Mouse (Mus musculus) large intestine, adult 2 months (tissue): ENCODE measurements around the gene Ugt1a6a. TPM values are rescaled to one million over a fixed set of nuclear protein-coding genes. Genes with fewer than 3 reads are reported as not detected.
"Not testable (repeated sequence)": the region's sequence is repeated elsewhere in the genome, so short reads cannot be mapped to it uniquely, and the experiment has no call there.

Experiments used
- DNase-seq: peaks from one replicate; pipeline ENCODE4 v3.0.0-alpha.2; 2012; ENCODE audit warnings: low read depth, low spot score
- WGBS: fragments of 180-500 bp; shearing (Covaris S2); methylation state at CpG from one replicate; pipeline ENCODE4 v1.1.7; 2018; 5-methylcytosine and 5-hydroxymethylcytosine counted together
- polyA plus RNA-seq: library from polyadenylated mRNA; depleted of rRNA; stranded (reverse); fragments of >200 nt; gene quantifications from 2 replicates; pipeline ENCODE4 v1.2.3, GENCODE M21; 2012; rRNA removed

The Ugt1a6a gene
- 3.0 and 4.2 TPM in 2 replicates for polyA plus RNA-seq

DNA sequence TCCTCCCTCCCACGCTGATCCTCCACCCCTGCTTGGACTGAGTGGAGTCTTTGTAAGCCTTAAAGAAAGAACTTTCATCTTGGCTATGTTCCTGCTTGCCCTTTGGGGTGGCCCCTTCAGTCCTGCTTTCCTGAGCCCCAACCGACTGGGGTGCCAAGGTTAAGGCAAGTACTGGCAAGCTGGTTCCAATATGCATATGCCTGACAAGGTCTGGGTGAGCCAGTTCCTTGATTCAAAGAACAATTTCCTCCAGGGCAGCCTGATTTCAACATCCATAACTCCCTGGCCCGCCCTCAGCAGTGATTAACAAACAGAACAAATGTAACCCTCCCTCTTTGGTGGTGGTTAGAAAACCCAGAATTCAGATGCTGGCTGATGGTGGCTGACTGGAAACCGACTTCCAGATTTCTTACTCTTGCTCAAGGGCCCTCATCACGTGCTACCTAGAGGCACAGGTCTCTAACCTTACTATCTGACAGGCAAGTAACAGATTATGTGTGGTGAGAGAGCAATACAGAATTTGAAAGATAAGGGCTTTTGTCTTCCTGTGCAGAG is at the start of gene Ugt1a6a:
TSS of gene Ugt1a6a (plus strand) at position 353 of the 555 bp plus-strand sequence.
- WGBS = 12% methylated on average over 5 of the region's 5 CpGs
- DNase-seq = not testable (repeated sequence)

DNA sequence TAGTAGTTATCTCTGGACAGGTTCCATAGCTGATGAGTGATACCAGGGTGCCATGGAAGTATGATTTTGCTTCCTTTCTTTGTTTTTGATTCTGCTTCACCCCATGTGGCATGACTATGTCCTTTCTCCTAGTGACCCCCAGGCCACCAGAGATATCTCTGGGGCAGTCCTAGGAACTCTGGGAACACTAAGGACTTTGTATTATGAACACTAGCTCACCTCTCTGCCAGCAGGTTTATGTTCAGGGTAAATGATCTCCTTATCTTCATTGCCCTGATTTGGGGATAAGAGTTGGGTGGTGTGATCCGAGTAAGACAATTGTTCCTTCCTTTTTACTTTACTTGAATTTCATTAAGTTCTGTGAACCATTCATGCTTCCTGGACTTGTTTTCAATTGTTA is 48.5 kb upstream of the Ugt1a6a start:
- DNase-seq = no peak
- WGBS = 25% methylated on average over 1 of the region's 1 CpGs

DNA sequence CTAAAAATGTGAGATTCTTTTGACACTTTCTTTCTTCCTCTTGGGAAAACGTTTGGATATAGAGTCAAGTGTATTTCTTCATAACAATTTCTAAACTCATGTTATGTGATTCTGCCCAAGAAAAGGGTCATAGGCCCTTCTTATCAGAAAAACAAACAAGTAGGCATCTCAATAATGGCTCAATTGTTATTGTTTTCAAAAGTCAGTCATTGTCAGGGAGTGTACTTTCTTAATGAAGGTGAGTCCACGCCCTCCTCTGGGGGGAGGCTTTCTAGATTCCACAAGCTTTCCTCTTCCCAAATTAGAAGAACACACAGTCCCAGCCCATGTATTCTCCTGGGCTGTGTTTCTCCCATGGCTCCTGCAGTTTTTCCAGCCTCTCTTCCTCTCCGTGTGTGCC is 47.1 kb upstream of the Ugt1a6a start, which contains the start of gene Ugt1a8:
TSS of gene Ugt1a8 (plus strand) at position 301 of the 400 bp plus-strand sequence.
- 38% methylated on average over 3 of the region's 3 CpGs for WGBS
- DNase-seq = no peak

DNA sequence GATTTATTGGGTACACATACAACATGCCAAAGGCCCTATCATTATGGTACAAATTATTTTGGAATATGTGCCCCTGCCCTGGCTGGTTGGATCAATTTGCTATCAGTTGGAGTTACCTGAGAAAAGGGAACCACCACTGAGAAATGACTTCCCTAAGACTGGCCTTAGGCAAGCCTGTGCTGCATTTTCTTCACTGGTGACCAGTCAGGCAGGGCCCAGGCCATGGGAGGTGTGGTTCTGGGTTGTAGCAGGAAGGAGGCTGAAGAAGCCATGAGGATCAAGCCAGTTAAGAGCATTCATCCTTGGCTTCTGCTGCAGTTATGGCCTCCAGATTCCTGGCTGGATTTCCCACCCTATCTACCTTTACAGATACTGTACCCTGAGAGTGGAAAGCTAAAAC is 42.3 kb upstream of the Ugt1a6a start:
- DNase-seq = no peak

DNA sequence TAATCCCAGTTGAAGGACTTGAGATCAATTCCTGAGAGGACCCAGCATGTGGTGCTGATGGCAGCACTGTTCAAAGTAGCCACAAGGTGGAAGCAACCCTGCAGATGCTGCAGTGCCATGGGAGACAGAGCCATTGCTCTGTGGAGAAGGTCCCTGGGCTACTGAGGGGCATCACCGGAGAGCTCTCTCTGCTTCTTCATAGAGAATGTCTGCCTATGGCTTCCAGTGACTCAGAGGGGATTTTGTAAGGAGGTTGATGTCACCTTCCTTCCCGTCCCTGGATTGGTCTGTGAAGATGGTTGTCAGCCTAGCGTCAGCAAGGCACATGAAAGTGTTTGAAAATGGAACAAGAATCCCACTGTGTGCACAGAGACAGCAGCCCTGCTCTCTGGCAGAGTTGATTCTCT is 40.3 kb upstream of the Ugt1a6a start:
- WGBS = 18% methylated on average over 3 of the region's 3 CpGs
- not testable (repeated sequence) for DNase-seq

DNA sequence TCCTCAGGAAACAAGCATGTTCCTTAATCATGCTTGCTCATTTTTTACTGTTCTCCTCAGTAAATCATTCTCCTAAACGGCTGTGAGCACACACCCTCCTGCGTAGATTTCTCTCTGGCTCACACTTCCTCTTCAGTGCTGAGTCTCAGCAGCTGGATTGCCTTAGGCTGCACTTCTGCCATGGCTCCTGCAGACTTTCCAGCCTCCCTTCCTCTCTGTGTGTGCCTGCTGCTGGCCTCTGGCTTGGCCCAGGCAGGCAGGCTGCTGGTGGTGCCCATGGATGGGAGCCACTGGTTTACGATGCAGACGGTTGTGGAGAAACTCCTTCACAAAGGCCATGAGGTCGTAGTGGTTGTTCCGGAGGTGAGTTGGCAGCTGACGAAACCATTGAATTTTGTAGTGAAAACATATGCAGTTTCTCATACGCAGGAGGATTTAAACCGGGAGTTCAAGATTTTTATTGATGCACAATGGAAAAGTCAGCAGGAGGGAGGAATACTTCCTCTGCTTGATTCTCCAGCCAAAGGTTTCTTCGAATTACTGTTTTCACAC is 39.6 kb upstream of the Ugt1a6a start, which contains the start of gene Ugt1a7c:
TSS of gene Ugt1a7c (plus strand) at position 122 of the 552 bp plus-strand sequence.
- peak; percentile 61 for DNase-seq
- WGBS = 3% methylated on average over 10 of the region's 10 CpGs

DNA sequence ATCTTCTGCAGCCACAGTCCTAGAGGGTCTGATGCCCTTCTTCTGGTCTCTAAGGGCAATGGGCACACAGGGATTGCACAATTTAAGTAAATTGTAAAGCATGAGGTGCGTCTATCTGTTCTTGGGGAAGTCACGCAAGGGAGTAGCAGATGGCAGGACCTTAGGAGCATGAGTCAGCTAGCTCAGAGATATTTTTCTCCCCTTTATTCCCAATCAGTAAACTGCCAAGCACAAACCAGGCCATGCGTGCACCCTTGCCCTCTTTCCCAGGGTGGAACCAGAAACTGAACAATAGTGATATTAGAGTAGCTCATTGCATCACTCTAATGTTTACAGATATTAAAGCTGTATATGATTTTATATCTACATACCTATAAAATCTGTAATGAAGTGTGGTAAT is 36.1 kb upstream of the Ugt1a6a start:
- 47% methylated on average over 3 of the region's 3 CpGs for WGBS
- not testable (repeated sequence) for DNase-seq

DNA sequence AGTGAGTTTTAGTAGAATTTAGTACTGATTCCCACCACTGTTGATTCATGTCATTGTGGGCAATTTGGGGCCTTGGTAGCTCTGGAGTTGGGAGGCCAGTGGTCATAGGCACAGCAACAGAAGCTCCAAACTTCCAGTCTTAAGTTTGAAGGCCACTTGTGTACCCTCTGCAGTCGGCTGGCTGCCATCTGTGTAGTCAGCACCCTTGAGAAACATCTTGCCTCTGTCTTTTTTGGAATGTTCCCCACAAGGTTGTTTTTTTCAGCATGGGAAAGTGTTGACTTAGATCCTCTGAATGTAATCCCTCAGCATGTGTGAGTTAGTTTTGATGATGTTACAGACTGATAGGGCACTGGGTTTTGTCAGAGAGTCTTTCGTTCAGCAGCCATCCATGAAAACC is 34.9 kb upstream of the Ugt1a6a start:
- DNase-seq = not testable (repeated sequence)
- 68% methylated on average over 2 of the region's 2 CpGs for WGBS

DNA sequence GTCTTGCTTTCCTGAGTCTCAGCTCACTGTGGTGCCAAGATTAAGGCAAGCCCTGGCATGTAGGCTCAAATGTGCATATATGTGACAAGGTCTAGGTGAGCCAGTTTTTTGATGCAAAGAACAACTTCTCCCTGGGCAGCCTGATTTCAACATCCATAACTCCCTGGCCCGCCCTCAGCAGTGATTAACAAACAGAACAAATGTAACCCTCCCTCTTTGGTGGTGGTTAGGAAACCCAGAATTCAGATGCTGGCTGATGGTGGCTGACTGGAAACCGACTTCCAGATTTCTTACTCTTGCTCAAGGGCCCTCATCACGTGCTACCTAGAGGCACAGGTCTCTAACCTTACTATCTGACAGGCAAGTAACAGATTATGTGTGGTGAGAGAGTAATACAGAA is 31.6 kb upstream of the Ugt1a6a start, which contains the start of gene Ugt1a6b:
TSS of gene Ugt1a6b (plus strand) at position 234 of the 400 bp plus-strand sequence.
- DNase-seq = not testable (repeated sequence)
- WGBS = 19% methylated on average over 3 of the region's 3 CpGs

DNA sequence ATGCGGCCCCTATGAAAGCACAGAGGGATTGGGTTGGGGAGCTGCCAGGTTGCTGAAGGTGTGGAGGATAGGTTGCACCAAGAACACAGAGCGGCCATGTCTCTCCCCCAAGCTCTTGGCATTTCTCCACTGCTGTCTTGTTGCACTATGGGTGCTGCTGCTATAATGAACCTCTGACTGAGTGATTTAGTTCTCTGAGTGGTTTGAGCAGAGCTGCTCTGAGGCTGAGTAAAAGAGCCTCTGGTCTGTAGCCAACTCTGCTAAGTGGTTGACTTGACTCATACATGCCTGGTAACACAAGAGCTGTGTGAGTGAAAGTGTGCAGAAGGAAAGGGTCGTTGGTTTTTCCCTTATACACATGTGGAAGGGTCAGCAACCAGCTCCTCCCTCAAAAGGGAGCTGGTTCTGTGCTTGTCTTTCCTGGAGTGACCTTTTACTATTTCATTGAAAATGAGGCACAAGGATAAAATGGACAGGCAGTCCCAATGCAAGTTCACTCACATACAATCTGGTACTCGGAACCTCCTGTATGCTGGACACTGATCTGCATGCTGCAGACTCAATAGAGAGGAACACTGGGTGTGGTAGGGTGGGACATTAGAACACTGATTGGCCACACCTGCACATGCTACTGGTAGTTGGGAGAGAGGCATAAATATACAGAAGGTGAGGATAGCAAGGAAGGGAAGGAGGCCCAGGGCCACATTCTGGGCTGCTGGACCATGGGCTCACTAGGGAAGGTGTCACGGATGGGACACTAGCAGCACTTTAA is 30.7 kb upstream of the Ugt1a6a start:
- 49% methylated on average over 5 of the region's 5 CpGs for WGBS
- not testable (repeated sequence) for DNase-seq

DNA sequence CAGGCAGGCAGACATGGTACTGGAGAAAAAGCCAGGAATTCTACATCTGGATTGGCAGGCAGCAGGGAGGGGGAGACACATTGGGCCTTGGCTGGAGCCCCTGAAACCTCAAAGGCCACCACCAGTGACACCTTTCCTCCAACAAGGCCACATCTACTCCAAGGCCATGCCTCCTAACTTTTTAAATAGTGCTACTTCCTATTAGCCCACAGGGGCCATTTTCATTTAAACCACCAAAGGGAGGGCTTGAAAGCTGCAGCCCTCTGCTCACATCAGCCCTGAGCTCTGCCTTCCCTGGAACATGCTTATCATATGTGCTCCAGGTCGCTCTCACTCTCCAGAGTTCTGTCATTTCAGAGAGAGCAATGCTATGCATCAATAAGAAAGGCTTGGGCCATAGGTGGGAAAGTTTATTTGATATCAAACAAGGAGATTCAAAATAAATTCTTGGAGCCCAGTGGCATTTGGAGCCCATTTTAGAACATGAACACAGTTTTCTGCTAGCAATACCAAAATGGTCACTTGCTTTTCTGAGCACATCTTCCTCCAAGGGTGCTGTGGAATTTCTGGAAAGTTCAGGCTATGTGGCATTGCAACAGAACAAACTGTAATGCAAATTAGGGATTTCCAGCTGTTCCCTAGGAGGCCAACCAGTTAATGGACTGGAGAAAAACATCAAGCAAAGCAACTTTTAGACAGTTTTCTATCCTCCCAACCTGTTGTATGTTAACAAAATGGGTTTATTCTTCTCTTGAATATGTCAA is 29.8 kb upstream of the Ugt1a6a start:
- no peak for DNase-seq
- WGBS = 98% methylated on average over 1 of the region's 1 CpGs

DNA sequence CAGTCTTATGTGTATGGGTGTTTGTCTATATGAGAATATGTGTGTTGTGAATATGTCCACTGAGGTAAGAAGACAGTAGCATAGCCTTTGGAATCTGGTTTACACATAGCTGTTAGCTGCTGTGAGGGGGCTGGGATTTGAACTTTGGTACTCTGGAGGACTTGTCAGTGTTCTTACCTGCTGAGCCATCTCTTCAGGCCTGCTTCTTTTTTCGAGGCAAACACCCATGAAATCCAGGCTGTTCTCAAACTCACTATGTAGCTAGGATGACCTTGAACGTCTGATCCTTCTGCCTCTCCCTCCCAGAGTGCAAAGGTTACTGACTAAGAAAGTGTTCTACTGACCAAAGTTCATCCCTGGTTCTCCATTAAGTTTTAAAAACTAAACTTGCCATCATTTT is 29.0 kb upstream of the Ugt1a6a start:
- DNase-seq = no peak
- 32% methylated on average over 2 of the region's 2 CpGs for WGBS

DNA sequence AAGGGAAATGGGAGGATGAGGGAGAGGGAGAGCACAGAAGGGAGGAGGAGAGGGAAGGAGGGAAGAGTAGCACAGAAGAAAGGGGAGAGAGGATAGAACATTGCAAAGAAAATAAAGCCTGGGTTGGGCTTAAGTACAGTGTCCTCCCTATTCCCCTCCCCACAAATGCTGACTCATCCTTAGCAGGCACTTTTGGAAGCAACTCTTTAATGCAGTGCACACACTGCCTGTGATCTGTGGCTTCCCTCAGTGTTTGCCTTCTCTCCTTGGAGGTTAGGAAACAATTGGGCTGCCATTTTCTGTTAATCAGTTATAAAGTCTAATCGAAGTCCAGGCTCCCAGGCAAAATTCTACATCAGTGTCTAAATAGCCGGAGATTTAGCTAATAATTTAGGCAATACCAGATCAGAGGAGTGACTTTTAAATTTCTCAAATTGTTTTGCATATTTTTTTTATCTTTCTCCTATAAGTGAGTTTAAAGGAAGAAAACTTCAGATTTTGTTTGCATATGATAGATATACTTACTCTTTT is 25.5 kb upstream of the Ugt1a6a start:
- 37% methylated on average over 2 of the region's 2 CpGs for WGBS
- DNase-seq = not testable (repeated sequence)

DNA sequence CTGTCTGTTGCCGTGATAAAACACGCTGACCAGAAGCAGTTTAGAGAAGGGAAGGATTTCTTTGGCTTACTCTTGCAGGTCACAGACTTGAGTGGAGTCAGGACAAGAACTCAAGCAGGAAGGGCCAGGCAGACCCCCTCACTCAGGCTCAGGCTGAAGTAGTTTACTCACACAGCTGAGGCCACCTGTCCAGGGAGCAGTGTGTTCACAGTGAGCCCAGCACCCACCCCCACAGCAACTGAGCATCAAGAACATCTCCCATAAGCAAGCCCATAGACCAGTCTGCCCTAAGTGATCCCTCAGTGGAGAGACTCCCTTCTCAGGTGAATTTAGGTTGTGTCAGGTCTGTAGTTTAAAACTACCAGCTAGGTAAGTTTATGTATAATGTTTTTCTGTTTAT is 25.0 kb upstream of the Ugt1a6a start:
- DNase-seq = not testable (repeated sequence)
- 29% methylated on average over 2 of the region's 2 CpGs for WGBS

DNA sequence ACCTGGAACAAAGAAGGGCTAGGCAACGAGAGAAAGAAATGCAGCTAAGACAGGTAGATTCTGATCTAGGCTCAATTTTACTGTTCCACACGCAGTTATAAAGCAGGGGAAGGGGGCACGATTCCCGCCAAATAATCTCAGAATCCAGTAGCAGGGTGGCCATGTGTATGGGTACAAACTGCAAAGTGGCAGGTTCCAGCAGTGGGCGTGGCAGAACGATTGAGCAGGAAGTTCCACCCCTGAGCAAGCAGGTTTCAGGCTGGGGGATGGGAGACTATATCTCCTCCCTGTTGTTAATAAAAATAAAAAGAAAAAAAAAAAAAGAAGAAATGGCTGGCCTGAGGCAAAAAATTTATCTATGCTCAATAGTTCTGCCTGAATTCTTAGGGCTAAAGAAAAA is 21.8 kb upstream of the Ugt1a6a start:
- DNase-seq = not testable (repeated sequence)

DNA sequence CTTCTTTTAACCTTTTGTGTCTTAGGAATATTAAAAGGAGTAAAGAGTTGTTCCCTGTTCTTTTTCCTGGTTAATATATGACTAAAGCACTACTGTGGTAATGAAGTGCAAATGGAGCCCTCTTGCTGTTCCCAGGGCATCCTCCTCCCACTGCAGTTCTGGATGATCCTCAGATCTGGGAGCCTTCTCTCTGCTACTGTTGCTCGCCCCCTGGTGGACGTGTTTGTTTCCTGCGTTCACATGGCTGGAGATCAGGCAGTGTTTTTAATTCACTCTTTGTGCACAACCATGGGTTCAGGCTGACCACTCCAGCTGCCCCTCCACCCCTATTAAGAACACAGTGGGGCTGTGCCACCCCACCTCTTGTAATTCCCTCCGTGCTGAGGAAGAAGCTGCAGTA is 14.1 kb upstream of the Ugt1a6a start:
- not testable (repeated sequence) for DNase-seq
- 17% methylated on average over 4 of the region's 4 CpGs for WGBS

More for the DNA sequence above, 21.8 kb upstream of the Ugt1a6a start:
- 87% methylated on average over 6 of the region's 6 CpGs for WGBS

DNA sequence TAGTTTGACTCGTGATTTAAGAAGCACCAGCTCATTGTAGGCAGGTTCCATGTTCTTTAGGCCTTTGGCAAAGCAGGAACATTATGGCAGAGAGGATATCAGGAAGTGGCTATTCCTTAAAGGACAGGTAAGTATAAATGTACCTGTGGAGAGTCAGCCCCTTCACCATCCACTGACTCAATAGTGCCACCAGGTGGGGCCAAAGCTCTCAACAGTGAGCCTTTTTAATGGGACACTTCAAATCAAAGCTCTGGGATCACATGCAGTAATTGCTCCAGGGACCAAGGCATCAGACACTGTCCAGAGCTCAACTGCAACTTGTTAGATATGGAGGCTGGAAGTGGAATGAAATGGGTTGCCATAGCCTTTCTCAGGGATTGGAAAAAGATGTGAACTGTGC is 13.1 kb upstream of the Ugt1a6a start:
- DNase-seq = not testable (repeated sequence)
- no CpG with 5 or more reads among the region's 1 CpGs for WGBS

DNA sequence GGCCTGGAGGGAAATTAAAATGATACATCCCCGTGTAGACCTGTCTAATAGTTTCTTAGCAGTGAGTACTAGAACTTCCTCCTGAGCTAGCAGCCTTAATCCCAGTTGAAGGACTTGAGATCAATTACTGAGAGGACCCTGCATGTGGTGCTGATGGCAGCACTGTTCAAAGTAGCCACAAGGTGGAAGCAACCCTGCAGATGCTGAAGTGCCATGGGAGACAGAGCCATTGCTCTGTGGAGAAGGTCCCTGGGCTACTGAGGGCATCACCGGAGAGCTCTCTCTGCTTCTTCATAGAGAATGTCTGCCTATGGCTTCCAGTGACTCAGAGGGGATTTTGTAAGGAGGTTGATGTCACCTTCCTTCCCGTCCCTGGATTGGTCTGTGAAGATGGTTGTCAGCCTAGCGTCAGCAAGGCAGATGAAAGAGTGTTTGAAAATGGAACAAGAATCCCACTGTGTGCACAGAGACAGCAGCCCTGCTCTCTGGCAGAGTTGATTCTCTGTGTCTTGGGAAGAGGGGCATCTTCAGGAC is 8.7 kb upstream of the Ugt1a6a start:
- DNase-seq = not testable (repeated sequence)
- WGBS = 74% methylated on average over 4 of the region's 4 CpGs

DNA sequence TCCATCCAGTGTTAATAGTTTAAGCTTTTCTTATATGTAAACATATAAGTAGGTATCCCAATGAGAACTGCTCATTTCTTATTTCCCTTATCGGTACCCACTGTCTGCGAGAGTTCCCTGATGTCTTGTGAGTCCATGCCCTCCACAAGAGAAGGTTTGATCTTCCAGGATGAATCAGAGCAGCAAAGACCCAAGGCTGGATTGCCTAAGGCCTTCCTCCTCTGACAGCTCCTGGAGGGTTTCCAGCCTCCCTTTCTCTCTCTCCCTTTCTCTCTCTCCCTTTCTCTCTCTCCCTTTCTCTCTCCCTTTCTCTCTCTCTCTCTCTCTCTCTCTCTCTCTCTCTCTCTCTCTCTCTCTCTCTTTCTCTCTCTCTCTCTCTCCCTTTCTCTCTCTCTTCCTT is 5.5 kb upstream of the Ugt1a6a start:
- WGBS = 37% methylated on average over 2 of the region's 2 CpGs
- DNase-seq = not testable (repeated sequence)
